Mouse (Mus musculus): ENCODE measurements around the gene Grrp1. TPM values are rescaled to one million over a fixed set of nuclear protein-coding genes. Genes with fewer than 3 reads are reported as not detected.

Gene Grrp1
- total and polyA plus RNA-seq, 2 experiments from 2014 or later: 11.1 to 13.7 TPM

- WGBS: 20% methylated on average over 4 of the region's 4 CpGs
- Histone ChIP-seq H3K4me3 (ENCODE audit: low read length) (no peak overlapping the region), H3K9me3 (ENCODE audit: low read length) (no peaks in the 10 kb centered on the region), H3K4me2 (ENCODE audit: low read depth, low read length) (no peak overlapping the region), H3K27ac (no peak overlapping the region), H3K36me3 (ENCODE audit: insufficient read depth, low read length) (no peaks in the 10 kb centered on the region), H3K4me1 (ENCODE audit: insufficient read depth, low read length) (peaks cover 3% of the 10 kb centered on the region; the same call in 1 of the 2 replicates), H3K9ac (replicated peaks; ENCODE audit: low read length) (no peak overlapping the region), H3K27me3 (ENCODE audit: insufficient read depth, low read length) (peaks cover 15% of the 10 kb centered on the region)
- DNase-seq (ENCODE audit: low spot score): no peak
- no peak for TF ChIP-seq CTCF (IDR thresholded peaks at IDR 0.05; ENCODE audit: low read depth)
- ATAC-seq: no peak
These were observed 1.9 kb upstream of the Grrp1 start for GRCm38 (mm10) chr4:134255854-134256253.

GRCm38 (mm10) chr4:134254835-134255234, 929 bp upstream of the Grrp1 start:
- H3K4me3 ChIP-seq (ENCODE audit: low read length): no peak overlapping the region
- ATAC-seq (no peak), DNase-seq (ENCODE audit: low spot score) (no peak)
- H3K36me3 ChIP-seq (ENCODE audit: insufficient read depth, low read length): no peaks in the 10 kb centered on the region
- 45% methylated on average over 3 of the region's 3 CpGs for WGBS
- H3K4me2 ChIP-seq (ENCODE audit: low read depth, low read length): no peak overlapping the region
- H3K9me3 ChIP-seq (ENCODE audit: low read length): no peaks in the 10 kb centered on the region
- peaks cover 9% of the 10 kb centered on the region for H3K4me1 ChIP-seq (ENCODE audit: insufficient read depth, low read length)
- no peak overlapping the region for H3K27ac ChIP-seq
- H3K27me3 ChIP-seq (ENCODE audit: insufficient read depth, low read length): peaks cover 15% of the 10 kb centered on the region
- no peak for TF ChIP-seq CTCF (IDR thresholded peaks at IDR 0.05; ENCODE audit: low read depth)
- H3K9ac ChIP-seq (replicated peaks; ENCODE audit: low read length): no peak overlapping the region

GRCm38 (mm10) chr4:134252911-134253721, 790 bp downstream of the Grrp1 start:
- H3K4me1 ChIP-seq (ENCODE audit: insufficient read depth, low read length): peaks cover 17% of the 10 kb centered on the region
- ATAC-seq (no peak), DNase-seq (ENCODE audit: low spot score) (no peak)
- TF ChIP-seq CTCF (IDR thresholded peaks at IDR 0.05; ENCODE audit: low read depth): no peak
- H3K9ac ChIP-seq (replicated peaks; ENCODE audit: low read length): no peak overlapping the region
- no peaks in the 10 kb centered on the region for H3K9me3 ChIP-seq (ENCODE audit: low read length)
- H3K27ac ChIP-seq: peak overlapping the region; percentile 46; the same call in 1 of the 2 replicates
- H3K27me3 ChIP-seq (ENCODE audit: insufficient read depth, low read length): peaks cover 15% of the 10 kb centered on the region
- peak overlapping the region; percentile 68 for H3K4me2 ChIP-seq (ENCODE audit: low read depth, low read length)
- WGBS: 18% methylated on average over 15 of the region's 15 CpGs
- no peaks in the 10 kb centered on the region for H3K36me3 ChIP-seq (ENCODE audit: insufficient read depth, low read length)
- peak overlapping the region; percentile 52 for H3K4me3 ChIP-seq (ENCODE audit: low read length)

- ATAC-seq (peak; percentile 6; the same call in 1 of the 2 replicates), DNase-seq (ENCODE audit: low spot score) (peak; percentile 24)
- Histone ChIP-seq H3K4me1 (ENCODE audit: insufficient read depth, low read length) (peaks cover 17% of the 10 kb centered on the region), H3K4me3 (ENCODE audit: low read length) (peak overlapping the region; percentile 52), H3K27me3 (ENCODE audit: insufficient read depth, low read length) (peaks cover 15% of the 10 kb centered on the region), H3K9me3 (ENCODE audit: low read length) (no peaks in the 10 kb centered on the region), H3K4me2 (ENCODE audit: low read depth, low read length) (peak overlapping the region; percentile 68), H3K27ac (peak overlapping the region; percentile 61; the same call in 1 of the 2 replicates), H3K9ac (replicated peaks; ENCODE audit: low read length) (peak overlapping the region; percentile 64), H3K36me3 (ENCODE audit: insufficient read depth, low read length) (no peaks in the 10 kb centered on the region)
- 14% methylated on average over 22 of the region's 22 CpGs for WGBS
- TF ChIP-seq CTCF (IDR thresholded peaks at IDR 0.05; ENCODE audit: low read depth): no peak
These were observed 1.6 kb downstream of the Grrp1 start for GRCm38 (mm10) chr4:134252131-134252910.

GRCm38 (mm10) chr4:134251241-134252130, 2.4 kb downstream of the Grrp1 start:
- peak; percentile 72 for ATAC-seq
- DNase-seq (ENCODE audit: low spot score): peak; percentile 83
- H3K4me2 ChIP-seq (ENCODE audit: low read depth, low read length): peak overlapping the region; percentile 68
- 2% methylated on average over 90 of the region's 91 CpGs for WGBS
- no peak for TF ChIP-seq CTCF (IDR thresholded peaks at IDR 0.05; ENCODE audit: low read depth)
- peak overlapping the region; percentile 52 for H3K4me3 ChIP-seq (ENCODE audit: low read length)
- peaks cover 17% of the 10 kb centered on the region for H3K4me1 ChIP-seq (ENCODE audit: insufficient read depth, low read length)
- H3K9me3 ChIP-seq (ENCODE audit: low read length): no peaks in the 10 kb centered on the region
- H3K36me3 ChIP-seq (ENCODE audit: insufficient read depth, low read length): no peaks in the 10 kb centered on the region
- H3K9ac ChIP-seq (replicated peaks; ENCODE audit: low read length): peak overlapping the region; percentile 64
- H3K27ac ChIP-seq: peak overlapping the region; percentile 61
- H3K27me3 ChIP-seq (ENCODE audit: insufficient read depth, low read length): peaks cover 15% of the 10 kb centered on the region

- H3K27ac ChIP-seq: peak overlapping the region; percentile 61; the same call in 1 of the 2 replicates
- 8% methylated on average over 10 of the region's 10 CpGs for WGBS
- H3K9me3 ChIP-seq (ENCODE audit: low read length): no peaks in the 10 kb centered on the region
- no peak for TF ChIP-seq CTCF (IDR thresholded peaks at IDR 0.05; ENCODE audit: low read depth)
- H3K4me2 ChIP-seq (ENCODE audit: low read depth, low read length): peak overlapping the region; percentile 68
- H3K36me3 ChIP-seq (ENCODE audit: insufficient read depth, low read length): no peaks in the 10 kb centered on the region
- peaks cover 15% of the 10 kb centered on the region for H3K27me3 ChIP-seq (ENCODE audit: insufficient read depth, low read length)
- DNase-seq (ENCODE audit: low spot score) (no peak), ATAC-seq (no peak)
- peak overlapping the region; percentile 64 for H3K9ac ChIP-seq (replicated peaks; ENCODE audit: low read length)
- H3K4me1 ChIP-seq (ENCODE audit: insufficient read depth, low read length): peaks cover 17% of the 10 kb centered on the region
- peak overlapping the region; percentile 52 for H3K4me3 ChIP-seq (ENCODE audit: low read length)
These were observed 3.0 kb downstream of the Grrp1 start for GRCm38 (mm10) chr4:134250930-134251240.
